Mouse (Mus musculus) left cerebral cortex, adult 9 months (tissue): ENCODE results near the gene Asb1.

ENCODE experiments used
- DNase-seq, 2 experiments: peaks; one replicate each; pipeline ENCODE4 v3.0.0; 2022; ENCODE audit warnings: low spot score in 2 of 2

The Asb1 gene

GRCm38 (mm10) chr1:91607141-91607540 is 66.8 kb downstream of the Asb1 start:
- DNase-seq = no peak
